Mouse (Mus musculus): ENCODE results near the gene Tcf7l2. TPM values are rescaled to one million over a fixed set of nuclear protein-coding genes. Genes with fewer than 3 reads are reported as not detected.

The Tcf7l2 gene
- total RNA-seq, 1 experiment from 2014 or later: 33.3 TPM

GRCm38 (mm10) chr19:55862559-55862958, 120.9 kb downstream of the Tcf7l2 start:
- no peak for DNase-seq

- no peak for DNase-seq
These were observed 123.4 kb downstream of the Tcf7l2 start for GRCm38 (mm10) chr19:55865049-55865448.

GRCm38 (mm10) chr19:55865774-55866578, 124.4 kb downstream of the Tcf7l2 start:
- no peak for DNase-seq

GRCm38 (mm10) chr19:55867255-55867654, 125.6 kb downstream of the Tcf7l2 start:
- no peak for DNase-seq

GRCm38 (mm10) chr19:55867905-55868304, 126.3 kb downstream of the Tcf7l2 start:
- DNase-seq: no peak

- no peak for DNase-seq
These were observed 127.0 kb downstream of the Tcf7l2 start for GRCm38 (mm10) chr19:55868597-55868996.

- DNase-seq: no peak
These were observed 129.2 kb downstream of the Tcf7l2 start for GRCm38 (mm10) chr19:55870825-55871224.

GRCm38 (mm10) chr19:55871496-55871895, 129.9 kb downstream of the Tcf7l2 start:
- DNase-seq: no peak

GRCm38 (mm10) chr19:55873221-55873620, 131.6 kb downstream of the Tcf7l2 start:
- no peak for DNase-seq

- no peak for DNase-seq
These were observed 134.9 kb downstream of the Tcf7l2 start for GRCm38 (mm10) chr19:55876501-55876900.

GRCm38 (mm10) chr19:55877404-55877915, 135.8 kb downstream of the Tcf7l2 start:
- peak; percentile 73 for DNase-seq

GRCm38 (mm10) chr19:55880664-55881359, 139.2 kb downstream of the Tcf7l2 start:
- no peak for DNase-seq

- DNase-seq: no peak
These were observed 144.9 kb downstream of the Tcf7l2 start for GRCm38 (mm10) chr19:55886536-55886935.

- no peak for DNase-seq
These were observed 150.1 kb downstream of the Tcf7l2 start for GRCm38 (mm10) chr19:55891692-55892183.

- DNase-seq: no peak
These were observed 151.9 kb downstream of the Tcf7l2 start for GRCm38 (mm10) chr19:55893557-55893956.

GRCm38 (mm10) chr19:55894396-55894795, 152.8 kb downstream of the Tcf7l2 start:
- DNase-seq: no peak

- peak; percentile 59 for DNase-seq
These were observed 153.7 kb downstream of the Tcf7l2 start for GRCm38 (mm10) chr19:55895317-55895716.

GRCm38 (mm10) chr19:55895807-55896420, 154.3 kb downstream of the Tcf7l2 start:
- DNase-seq: no peak

- no peak for DNase-seq
These were observed 155.0 kb downstream of the Tcf7l2 start for GRCm38 (mm10) chr19:55896629-55897028.

GRCm38 (mm10) chr19:55902573-55903385, 161.2 kb downstream of the Tcf7l2 start:
- no peak for DNase-seq

- DNase-seq: no peak
These were observed 167.4 kb downstream of the Tcf7l2 start for GRCm38 (mm10) chr19:55909039-55909438.

GRCm38 (mm10) chr19:55911941-55912340, 170.3 kb downstream of the Tcf7l2 start:
- no peak for DNase-seq

Measured in adrenal gland, postnatal 25 days (tissue).